Mouse (Mus musculus) MEL (cell line): Measurements from ENCODE around the gene C77080. TPM values are rescaled to one million over a fixed set of nuclear protein-coding genes. Genes with fewer than 3 reads are reported as not detected.

Source experiments
- DNase-seq: peaks from one replicate; pipeline ENCODE4 v3.0.0; 2011; ENCODE audit warnings: low read depth, low spot score
- H3K27ac ChIP-seq: 2 replicates; pipeline ENCODE4 v1.5.1; 2012; ENCODE audit warnings: low read depth, mild to moderate bottlenecking, control low read depth, low read length, moderate library complexity; ENCODE audit not compliant: control insufficient read depth
- H3K27me3 ChIP-seq, 2 experiments: fragments of 150-350 bp in 1 of 2; sonication (generic) in 1 of 2; 2 replicates each; pipeline ENCODE4 v1.6.1; 2012; ENCODE audit warnings: low read length in 2 of 2, mild to moderate bottlenecking in 2 of 2, improper control_type of control experiment in 1 of 2, moderate library complexity in 1 of 2; ENCODE audit not compliant: insufficient read depth in 2 of 2, control insufficient read depth in 1 of 2
- H3K36me3 ChIP-seq, 2 experiments: 2 replicates each; pipeline ENCODE4 v1.6.1; 2012 to 2014; ENCODE audit warnings: low read length in 2 of 2, improper control_type of control experiment in 1 of 2, inconsistent platforms in 1 of 2, mild to moderate bottlenecking in 1 of 2; ENCODE audit not compliant: insufficient read depth in 2 of 2, control insufficient read depth in 1 of 2
- H3K4me1 ChIP-seq, 2 experiments: fragments of 150-350 bp in 1 of 2; sonication (generic) in 1 of 2; 2 replicates each; pipeline ENCODE4 v1.6.1; 2012; ENCODE audit warnings: low read length in 2 of 2, improper control_type of control experiment in 1 of 2, mild to moderate bottlenecking in 1 of 2; ENCODE audit not compliant: insufficient read depth in 2 of 2, control insufficient read depth in 1 of 2
- H3K4me3 ChIP-seq, 2 experiments: fragments of 150-350 bp in 1 of 2; sonication (generic) in 1 of 2; 2 replicates each; pipeline ENCODE4 v1.5.1; 2012; ENCODE audit warnings: low read depth in 2 of 2, low read length in 2 of 2, mild to moderate bottlenecking in 2 of 2, moderate library complexity in 2 of 2, control low read depth in 1 of 2, improper control_type of control experiment in 1 of 2; ENCODE audit not compliant: control insufficient read depth in 1 of 2, insufficient read depth in 1 of 2
- H3K79me2 ChIP-seq: 2 replicates; pipeline ENCODE4 v1.6.1; 2012; ENCODE audit warnings: mild to moderate bottlenecking, low read length, moderate library complexity; ENCODE audit not compliant: control insufficient read depth, poor library complexity, insufficient read depth
- H3K9ac ChIP-seq: 2 replicates; pipeline ENCODE4 v1.6.1; 2012; ENCODE audit warnings: low read depth, mild to moderate bottlenecking, control low read depth, low read length, moderate library complexity; ENCODE audit not compliant: control insufficient read depth, poor library complexity, severe bottlenecking
- H3K9me3 ChIP-seq: fragments of 150-350 bp; sonication (generic); replicated peaks from 2 replicates; pipeline ENCODE4 v1.6.1; 2012; ENCODE audit warnings: mild to moderate bottlenecking, low read length, improper control_type of control experiment, moderate library complexity; ENCODE audit not compliant: insufficient read depth
- BHLHE40 ChIP-seq: IDR thresholded peaks from 2 replicates; pipeline ENCODE4 v1.6.1; 2012; ENCODE audit warnings: low read depth, mild to moderate bottlenecking, inconsistent platforms, low read length, improper control_type of control experiment, borderline replicate concordance
- CHD1 ChIP-seq: IDR thresholded peaks from 2 replicates; pipeline ENCODE4 v1.6.1; 2012; ENCODE audit warnings: low read depth, mild to moderate bottlenecking, inconsistent platforms, low read length, improper control_type of control experiment
- CHD2 ChIP-seq: IDR thresholded peaks from 2 replicates; pipeline ENCODE4 v1.6.1; 2011; ENCODE audit warnings: low read length, improper control_type of control experiment
- CTCF ChIP-seq, 3 experiments: IDR thresholded peaks in 2 of 3; conservative IDR thresholded peaks in 1 of 3; 2 replicates each; pipeline ENCODE4 v1.5.1; 2011 to 2012; ENCODE audit warnings: low read length in 3 of 3, low read depth in 2 of 3, mild to moderate bottlenecking in 2 of 3, improper control_type of control experiment in 1 of 3, inconsistent platforms in 1 of 3, mixed read lengths in 1 of 3, moderate library complexity in 1 of 3; ENCODE audit not compliant: control insufficient read depth in 1 of 3, insufficient read depth in 1 of 3, poor library complexity in 1 of 3, severe bottlenecking in 1 of 3
- E2F4 ChIP-seq: IDR thresholded peaks from 2 replicates; pipeline ENCODE4 v1.6.1; 2011; ENCODE audit warnings: low read depth, low read length, improper control_type of control experiment, borderline replicate concordance
- ELF1 ChIP-seq: IDR thresholded peaks from 2 replicates; pipeline ENCODE4 v1.6.1; 2014; ENCODE audit warnings: low read depth, mild to moderate bottlenecking, inconsistent platforms, low read length, improper control_type of control experiment, moderate library complexity
- EP300 ChIP-seq, 2 experiments: IDR thresholded peaks; 2 replicates each; pipeline ENCODE4 v1.6.1; 2011; ENCODE audit warnings: improper control_type of control experiment in 2 of 2, low read length in 2 of 2, low read depth in 1 of 2, mild to moderate bottlenecking in 1 of 2
- ETS1 ChIP-seq: IDR thresholded peaks from 2 replicates; pipeline ENCODE4 v1.6.1; 2012; ENCODE audit warnings: low read depth, mild to moderate bottlenecking, inconsistent platforms, low read length, improper control_type of control experiment, moderate library complexity
- GABPA ChIP-seq: IDR thresholded peaks from 2 replicates; pipeline ENCODE4 v1.6.1; 2012; ENCODE audit warnings: low read depth, mild to moderate bottlenecking, inconsistent platforms, low read length, improper control_type of control experiment, moderate library complexity
- GATA1 ChIP-seq: IDR thresholded peaks from 2 replicates; pipeline ENCODE4 v1.6.1; 2011; ENCODE audit warnings: low read depth, low read length, improper control_type of control experiment
- HCFC1 ChIP-seq: IDR thresholded peaks from 2 replicates; pipeline ENCODE4 v1.6.1; 2012; ENCODE audit warnings: low read depth, mild to moderate bottlenecking, inconsistent platforms, low read length, improper control_type of control experiment, moderate library complexity
- JUND ChIP-seq: IDR thresholded peaks from 2 replicates; pipeline ENCODE4 v1.6.1; 2011; ENCODE audit warnings: low read depth, mild to moderate bottlenecking, improper control_type of control experiment, low read length
- KAT2A ChIP-seq: conservative IDR thresholded peaks from 2 replicates; pipeline ENCODE4 v1.6.1; 2012; ENCODE audit warnings: low read depth, low read length, improper control_type of control experiment, inconsistent platforms
- MAFK ChIP-seq: IDR thresholded peaks from 2 replicates; pipeline ENCODE4 v1.6.1; 2011; ENCODE audit warnings: low read depth, mild to moderate bottlenecking, low read length, improper control_type of control experiment, borderline replicate concordance
- MAX ChIP-seq: IDR thresholded peaks from 2 replicates; pipeline ENCODE4 v1.6.1; 2011; ENCODE audit warnings: low read length, improper control_type of control experiment
- MAZ ChIP-seq: IDR thresholded peaks from 2 replicates; pipeline ENCODE4 v1.6.1; 2012; ENCODE audit warnings: low read depth, mild to moderate bottlenecking, inconsistent platforms, low read length, improper control_type of control experiment
- MYB ChIP-seq: IDR thresholded peaks from 2 replicates; pipeline ENCODE4 v1.6.1; 2011; ENCODE audit warnings: mild to moderate bottlenecking, low read depth, low read length, improper control_type of control experiment
- MYC ChIP-seq: IDR thresholded peaks from 2 replicates; pipeline ENCODE4 v1.6.1; 2011; ENCODE audit warnings: low read depth, mild to moderate bottlenecking, low read length, improper control_type of control experiment, moderate library complexity
- NELFE ChIP-seq: IDR thresholded peaks from 2 replicates; pipeline ENCODE4 v1.6.1; 2011; ENCODE audit warnings: low read depth, low read length, improper control_type of control experiment
- NRF1 ChIP-seq: IDR thresholded peaks from 2 replicates; pipeline ENCODE4 v1.6.1; 2014; ENCODE audit warnings: low read depth, mild to moderate bottlenecking, inconsistent platforms, low read length, improper control_type of control experiment, moderate library complexity; ENCODE audit not compliant: poor library complexity, insufficient read depth, severe bottlenecking
- POLR2A ChIP-seq, 2 experiments: IDR thresholded peaks; 2 replicates each; pipeline ENCODE4 v1.6.1; 2011 to 2012; ENCODE audit warnings: low read length in 2 of 2, mild to moderate bottlenecking in 2 of 2, control low read depth in 1 of 2, improper control_type of control experiment in 1 of 2, low read depth in 1 of 2, moderate library complexity in 1 of 2; ENCODE audit not compliant: control insufficient read depth in 1 of 2, insufficient read depth in 1 of 2, poor library complexity in 1 of 2
- POLR2AphosphoS5 ChIP-seq: IDR thresholded peaks from 2 replicates; pipeline ENCODE4 v1.6.1; 2012; ENCODE audit warnings: low read depth, borderline replicate concordance, mild to moderate bottlenecking, inconsistent platforms, low read length, moderate library complexity, mixed read lengths
- RCOR1 ChIP-seq: IDR thresholded peaks from 2 replicates; pipeline ENCODE4 v1.6.1; 2012; ENCODE audit warnings: low read depth, mild to moderate bottlenecking, inconsistent platforms, low read length, improper control_type of control experiment
- SIN3A ChIP-seq: IDR thresholded peaks from 2 replicates; pipeline ENCODE4 v1.6.1; 2012; ENCODE audit warnings: low read length, improper control_type of control experiment, inconsistent platforms
- SMC3 ChIP-seq: IDR thresholded peaks from 2 replicates; pipeline ENCODE4 v1.6.1; 2011; ENCODE audit warnings: low read depth, low read length, improper control_type of control experiment
- TAL1 ChIP-seq: IDR thresholded peaks from 2 replicates; pipeline ENCODE4 v1.6.1; 2012; ENCODE audit warnings: mild to moderate bottlenecking, inconsistent platforms, low read length, moderate library complexity, mixed read lengths
- TBP ChIP-seq: IDR thresholded peaks from 2 replicates; pipeline ENCODE4 v1.8.0; 2011; ENCODE audit warnings: low read depth, low read length, improper control_type of control experiment
- UBTF ChIP-seq: IDR thresholded peaks from 2 replicates; pipeline ENCODE4 v1.6.1; 2012; ENCODE audit warnings: low read depth, mild to moderate bottlenecking, inconsistent platforms, low read length, improper control_type of control experiment, moderate library complexity, borderline replicate concordance; ENCODE audit not compliant: insufficient read depth
- USF1 ChIP-seq: IDR thresholded peaks from 2 replicates; pipeline ENCODE4 v1.6.1; 2014; ENCODE audit warnings: low read depth, mild to moderate bottlenecking, inconsistent platforms, low read length, improper control_type of control experiment, moderate library complexity
- USF2 ChIP-seq, 2 experiments: IDR thresholded peaks; 2 replicates each; pipeline ENCODE4 v1.6.1; 2011 to 2012; ENCODE audit warnings: improper control_type of control experiment in 2 of 2, low read length in 2 of 2, borderline replicate concordance in 1 of 2, inconsistent platforms in 1 of 2, low read depth in 1 of 2, mild to moderate bottlenecking in 1 of 2; ENCODE audit not compliant: insufficient read depth in 1 of 2
- ZC3H11A ChIP-seq: IDR thresholded peaks from 2 replicates; pipeline ENCODE4 v1.6.1; 2012; ENCODE audit warnings: low read depth, mild to moderate bottlenecking, inconsistent platforms, low read length, improper control_type of control experiment
- ZKSCAN1 ChIP-seq: IDR thresholded peaks from 2 replicates; pipeline ENCODE4 v1.6.1; 2012; ENCODE audit warnings: low read depth, mild to moderate bottlenecking, inconsistent platforms, low read length, improper control_type of control experiment, moderate library complexity
- ZMIZ1 ChIP-seq: IDR thresholded peaks from 2 replicates; pipeline ENCODE4 v1.6.1; 2012; ENCODE audit warnings: low read depth, mild to moderate bottlenecking, inconsistent platforms, low read length, improper control_type of control experiment, moderate library complexity
- ZNF384 ChIP-seq: IDR thresholded peaks from 2 replicates; pipeline ENCODE4 v1.6.1; 2012; ENCODE audit warnings: low read depth, mild to moderate bottlenecking, inconsistent platforms, low read length, improper control_type of control experiment
- polyA plus RNA-seq, 2 experiments: library from polyadenylated mRNA; stranded (reverse) in 1 of 2; unstranded in 1 of 2; fragments of >175 nt in 1 of 2; fragments of >200 nt in 1 of 2; gene quantifications; 2 replicates each; pipeline versions ENCODE4 v1.2.1 to v1.2.4; 2012; ENCODE audit warnings: low replicate concordance in 2 of 2, low read depth in 1 of 2; ENCODE audit not compliant: insufficient read length in 2 of 2, insufficient read depth in 1 of 2, missing spikeins in 1 of 2
- total RNA-seq: library from RNA; depleted of rRNA; stranded (reverse); fragments of 300-350 nt; gene quantifications from 2 replicates; pipeline ENCODE4 v1.2.3, GENCODE M21; 2012

The C77080 gene
- total and polyA plus RNA-seq, 3 experiments = 0.92 to 6.9 TPM; not detected in 1

DNA sequence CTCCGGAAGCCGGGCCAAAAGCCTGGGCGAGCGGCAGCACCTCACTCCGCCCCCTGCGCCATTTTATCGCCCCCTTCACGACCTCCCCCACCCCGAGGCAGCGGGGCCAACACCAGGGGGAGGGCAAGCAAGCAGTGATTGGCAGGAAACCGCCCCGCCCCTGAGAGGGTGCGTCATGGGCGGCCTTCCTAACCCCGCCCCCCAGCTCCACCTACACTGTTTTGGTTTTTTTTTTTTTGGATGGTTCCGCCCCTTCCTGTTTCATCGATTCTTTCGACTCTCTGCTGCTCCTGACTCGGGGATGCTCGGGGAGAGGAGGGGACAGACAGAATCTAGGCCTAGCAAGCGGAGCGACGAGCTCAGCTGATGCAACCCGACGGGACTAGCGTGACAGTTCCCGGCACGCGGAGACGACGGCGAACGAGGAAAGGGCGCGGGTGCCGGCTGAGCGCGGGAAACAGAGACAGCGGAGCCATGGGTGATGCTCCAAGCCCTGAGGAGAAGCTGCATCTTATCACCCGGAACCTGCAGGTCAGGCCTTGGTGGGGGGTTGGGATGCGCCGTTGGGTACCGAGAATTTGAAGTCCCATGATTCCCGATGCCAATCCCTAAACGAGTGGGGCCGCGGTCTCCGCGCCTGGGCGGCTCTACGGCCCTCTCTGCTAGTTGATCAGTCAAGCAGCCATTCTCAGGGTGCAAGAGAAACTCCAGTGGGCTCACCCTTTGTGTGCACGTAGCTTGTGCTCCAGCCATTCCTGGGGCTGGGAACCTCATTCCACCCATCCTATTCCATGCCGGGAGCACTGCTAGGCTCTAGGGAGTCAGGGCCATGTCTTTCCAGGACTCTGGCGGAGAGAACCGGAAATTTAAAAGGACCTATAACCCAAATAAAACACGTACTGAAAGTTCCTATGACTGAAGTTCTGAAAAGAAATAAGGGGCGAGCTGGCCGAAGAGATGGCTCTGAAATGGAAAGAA, 71.4 kb downstream of the C77080 start, which contains the start of the genes S100pbp and Yars:
TSS of gene S100pbp (minus strand) at position 186 of the 978 bp plus-strand sequence.
TSS of gene Yars (plus strand) at position 219 of the 978 bp plus-strand sequence.
- H3K9me3 ChIP-seq = no peaks in the 10 kb centered on the region
- DNase-seq = peak; percentile 98
- peak within 1 kb of the TSS; percentile 94 for H3K9ac ChIP-seq
- H3K27me3 ChIP-seq = no peaks in the 10 kb centered on the region
- peaks cover 20 to 26% of the 10 kb centered on the region in 2 experiments for H3K36me3 ChIP-seq
- peaks cover 52% of the 10 kb centered on the region for H3K79me2 ChIP-seq
- peaks cover 6 to 16% of the 10 kb centered on the region in 2 experiments for H3K4me1 ChIP-seq
- peak within 1 kb of the TSS; percentile 89 for H3K27ac ChIP-seq
- H3K4me3 ChIP-seq = peak within 1 kb of the TSS; percentile 68 to 88
- TF ChIP-seq CHD1 (no peak), MYB (no peak), POLR2A (IDR thresholded peaks at IDR 0.05; ENCODE audit: control insufficient read depth in 1 of 2, insufficient read depth in 1 of 2, low read depth in 1 of 2, low read length in 2 of 2, poor library complexity in 1 of 2) (peak; percentile 33 to 81; a peak in 3 of 4 replicates), CTCF (IDR thresholded peaks at IDR 0.05 in 2 of 3, conservative IDR thresholded peaks at IDR 0.05 in 1 of 3; ENCODE audit: control insufficient read depth in 1 of 3, insufficient read depth in 1 of 3, low read depth in 2 of 3, low read length in 3 of 3, poor library complexity in 1 of 3, severe bottlenecking in 1 of 3) (no peak), NELFE (peak; percentile 74), HCFC1 (peak; percentile 97), ELF1 (peak; percentile 91), SMC3 (peak; percentile 7; the same call in 1 of the 2 replicates), RCOR1 (peak; percentile 46; the same call in 1 of the 2 replicates), SIN3A (peak; percentile 100), UBTF (no peak), TAL1 (peak; percentile 19; the same call in 1 of the 2 replicates), E2F4 (peak; percentile 94), MAX (peak; percentile 98), MAFK (no peak), KAT2A (peak; percentile 85; the same call in 1 of the 2 replicates), ETS1 (peak; percentile 80), GABPA (peak; percentile 58; the same call in 1 of the 2 replicates), ZC3H11A (no peak), MYC (peak; percentile 100), ZNF384 (peak; percentile 100), EP300 (IDR thresholded peaks at IDR 0.05; ENCODE audit: low read depth in 1 of 2, low read length in 2 of 2) (peak in 1 of 2 experiments; percentile 75; a peak in 2 of 4 replicates), NRF1 (peak; percentile 21; the same call in 1 of the 2 replicates), USF1 (peak; percentile 59), ZKSCAN1 (peak; percentile 83; the same call in 1 of the 2 replicates), USF2 (IDR thresholded peaks at IDR 0.05; ENCODE audit: borderline replicate concordance in 1 of 2, insufficient read depth in 1 of 2, low read depth in 1 of 2, low read length in 2 of 2) (no peak), MAZ (peak; percentile 97), GATA1 (no peak; the same call in 1 of the 2 replicates), JUND (no peak), BHLHE40 (no peak; the same call in 1 of the 2 replicates), CHD2 (no peak; the same call in 1 of the 2 replicates), TBP (0 out of 2 replicates have a peak, but pooled peaks have one; percentile 71), ZMIZ1 (0 out of 2 replicates have a peak, but pooled peaks have one; percentile 21), POLR2AphosphoS5 (0 out of 2 replicates have a peak, but pooled peaks have one; percentile 33)
